Mouse (Mus musculus): ENCODE data around the gene Slc5a11.

DNA sequence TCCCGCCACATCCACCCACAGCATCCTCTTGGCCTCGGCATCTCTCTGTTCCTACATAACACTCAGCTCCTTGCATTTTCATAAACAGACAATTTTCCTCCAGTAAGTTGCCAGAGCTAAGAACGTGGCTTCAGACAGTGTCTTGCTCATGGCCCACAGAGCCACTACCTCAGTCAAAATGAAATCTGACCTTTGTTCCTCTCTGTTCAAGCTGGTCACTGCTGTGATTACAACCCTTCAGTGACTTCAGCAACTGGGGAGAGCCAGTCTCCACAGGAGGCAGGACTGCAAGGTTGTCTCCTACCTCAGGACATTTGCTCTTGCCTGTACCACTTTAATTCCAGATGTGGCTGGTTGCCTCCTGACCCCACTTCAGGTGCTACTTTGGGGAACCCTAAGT is 15.4 kb upstream of the Slc5a11 start:
- TF ChIP-seq CTCF (IDR thresholded peaks at IDR 0.05; ENCODE audit: extremely low read depth, insufficient read depth, low read length) (no peak), POLR2A (IDR thresholded peaks at IDR 0.05; ENCODE audit: extremely low read depth, insufficient read depth, low read length) (no peak)

Data from cortical plate, adult 2 months (tissue).